Mouse (Mus musculus): ENCODE results near the gene Wnk1. TPM values are rescaled to one million over a fixed set of nuclear protein-coding genes. Genes with fewer than 3 reads are reported as not detected.

Wnk1 gene
- polyA plus RNA-seq, 1 experiment from 2014 or later: 27.5 TPM

DNA sequence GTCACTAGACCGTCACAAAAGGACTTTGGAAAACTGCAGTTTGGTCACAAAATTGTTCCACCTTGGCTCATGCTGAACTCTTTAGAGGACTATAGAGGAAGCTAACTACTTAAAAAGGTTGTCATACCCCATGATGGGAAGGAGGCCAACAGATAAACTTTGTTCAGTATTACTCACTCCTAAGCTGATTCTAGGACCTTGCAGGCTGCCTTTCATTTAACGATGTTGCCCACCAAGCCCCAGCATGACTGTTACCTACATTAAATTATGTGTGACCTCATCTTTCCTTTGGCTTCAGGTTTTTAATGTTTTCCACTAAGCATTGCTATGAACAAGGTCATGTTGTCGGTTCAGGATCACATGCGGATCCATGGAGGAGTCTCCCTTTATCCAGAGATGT, 115.9 kb downstream of the Wnk1 start:
- Histone ChIP-seq H3K9ac (replicated peaks) (no peak overlapping the region), H3K4me1 (ENCODE audit: insufficient read depth) (no peaks in the 10 kb centered on the region; the same call in 1 of the 2 replicates), H3K9me3 (ENCODE audit: low read length) (no peaks in the 10 kb centered on the region), H3K4me3 (ENCODE audit: low read depth, low read length) (no peak overlapping the region), H3K27ac (ENCODE audit: low read depth) (no peak overlapping the region), H3K36me3 (replicated peaks; ENCODE audit: insufficient read depth, low read length) (peaks cover 86% of the 10 kb centered on the region), H3K27me3 (ENCODE audit: insufficient read depth, low read length) (no peaks in the 10 kb centered on the region), H3K4me2 (ENCODE audit: low read depth, low read length) (no peak overlapping the region)
- WGBS (ENCODE audit: insufficient replicate concordance): 93% methylated on average over 4 of the region's 4 CpGs
- DNase-seq (no peak), ATAC-seq (no peak)
- TF ChIP-seq EP300 (IDR thresholded peaks at IDR 0.05; ENCODE audit: low read depth) (no peak), CTCF (IDR thresholded peaks at IDR 0.05; ENCODE audit: low read depth) (no peak)

DNA sequence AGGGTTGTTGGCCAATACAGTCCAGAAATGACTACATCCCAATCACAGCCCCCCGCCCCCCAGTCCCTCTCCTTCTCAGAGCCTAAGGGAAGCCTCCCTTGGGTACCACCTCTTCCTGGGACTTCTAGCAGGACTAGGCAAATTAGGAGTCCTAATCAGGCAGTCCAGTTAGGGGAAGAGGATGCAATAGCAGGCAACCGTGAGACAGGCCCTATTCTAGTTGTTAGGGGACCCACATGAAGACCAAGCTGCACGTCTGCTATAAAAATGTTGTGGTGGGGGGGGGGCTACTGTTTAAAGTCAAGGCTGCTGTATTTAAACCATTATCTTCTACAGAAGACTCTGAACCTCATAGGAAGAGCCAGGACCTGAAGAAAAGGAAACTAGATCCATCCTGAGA, 116.3 kb downstream of the Wnk1 start:
- Histone ChIP-seq H3K9me3 (ENCODE audit: low read length) (no peaks in the 10 kb centered on the region), H3K4me1 (ENCODE audit: insufficient read depth) (no peaks in the 10 kb centered on the region; the same call in 1 of the 2 replicates), H3K36me3 (replicated peaks; ENCODE audit: insufficient read depth, low read length) (peaks cover 86% of the 10 kb centered on the region), H3K4me3 (ENCODE audit: low read depth, low read length) (no peak overlapping the region), H3K4me2 (ENCODE audit: low read depth, low read length) (no peak overlapping the region), H3K27ac (ENCODE audit: low read depth) (no peak overlapping the region), H3K9ac (replicated peaks) (no peak overlapping the region), H3K27me3 (ENCODE audit: insufficient read depth, low read length) (no peaks in the 10 kb centered on the region)
- no peak for DNase-seq
- TF ChIP-seq EP300 (IDR thresholded peaks at IDR 0.05; ENCODE audit: low read depth) (no peak), CTCF (IDR thresholded peaks at IDR 0.05; ENCODE audit: low read depth) (no peak)
- ATAC-seq: no peak
- WGBS (ENCODE audit: insufficient replicate concordance): 79% methylated on average over 3 of the region's 3 CpGs

DNA sequence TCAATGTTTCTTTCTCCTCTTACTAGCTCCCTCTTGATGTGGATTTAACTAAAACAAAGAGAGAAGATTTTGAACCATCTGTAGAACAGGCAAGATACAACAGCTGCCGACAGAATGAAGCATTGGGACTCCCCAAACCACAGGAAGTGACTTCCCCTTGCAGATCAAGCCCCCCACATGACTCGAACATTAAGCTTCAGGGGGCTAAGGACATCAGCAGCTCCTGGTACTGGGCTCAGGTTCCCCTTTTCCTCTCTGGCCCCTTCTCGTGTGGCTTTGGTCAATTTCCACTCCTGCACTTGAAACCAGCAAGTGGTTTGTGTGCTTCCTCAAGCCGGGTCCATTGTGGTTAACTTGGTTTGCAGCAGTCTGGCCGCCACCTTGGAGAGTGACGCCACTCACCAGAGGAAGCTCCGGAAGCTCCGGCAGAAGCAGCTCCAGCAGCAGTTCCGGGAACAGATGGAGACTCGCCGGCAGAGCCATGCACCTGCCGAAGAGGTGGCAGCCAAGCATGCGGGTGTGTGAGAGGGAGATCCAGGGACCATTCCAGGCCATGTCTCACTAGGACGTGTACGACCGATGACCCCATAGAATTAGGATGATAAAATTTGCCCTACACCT, 119.8 kb downstream of the Wnk1 start:
- H3K4me2 ChIP-seq (ENCODE audit: low read depth, low read length): no peak overlapping the region
- H3K27me3 ChIP-seq (ENCODE audit: insufficient read depth, low read length): no peaks in the 10 kb centered on the region
- DNase-seq (peak; percentile 62), ATAC-seq (peak; percentile 47)
- H3K9ac ChIP-seq (replicated peaks): no peak overlapping the region
- H3K4me3 ChIP-seq (ENCODE audit: low read depth, low read length): no peak overlapping the region
- H3K27ac ChIP-seq (ENCODE audit: low read depth): no peak overlapping the region
- H3K36me3 ChIP-seq (replicated peaks; ENCODE audit: insufficient read depth, low read length): peaks cover 65% of the 10 kb centered on the region
- H3K9me3 ChIP-seq (ENCODE audit: low read length): no peaks in the 10 kb centered on the region
- peaks cover 7% of the 10 kb centered on the region for H3K4me1 ChIP-seq (ENCODE audit: insufficient read depth)
- no peak for TF ChIP-seq EP300 (IDR thresholded peaks at IDR 0.05; ENCODE audit: low read depth)
- TF ChIP-seq CTCF (IDR thresholded peaks at IDR 0.05; ENCODE audit: low read depth): no peak
- WGBS (ENCODE audit: insufficient replicate concordance): 46% methylated on average over 16 of the region's 16 CpGs

DNA sequence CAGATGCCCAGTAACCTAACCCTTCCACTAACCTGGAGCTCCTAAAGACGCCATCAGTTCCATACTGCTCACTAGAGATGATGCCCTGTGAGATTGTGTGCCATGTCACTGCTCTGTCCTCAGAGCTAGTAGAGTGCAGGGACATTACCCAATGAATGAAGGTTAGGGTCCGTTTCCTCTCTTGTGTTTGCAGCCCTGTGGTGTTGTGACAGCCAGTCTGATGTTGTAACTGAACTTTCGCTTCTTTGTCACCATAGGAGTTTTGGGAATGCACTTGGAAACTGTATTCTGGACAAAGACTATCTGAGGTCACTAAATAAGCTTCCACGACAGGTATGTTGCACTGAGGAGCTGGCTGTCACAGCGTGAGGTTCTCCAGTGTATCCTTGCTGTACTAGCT, 122.8 kb downstream of the Wnk1 start:
- Histone ChIP-seq H3K27me3 (ENCODE audit: insufficient read depth, low read length) (no peaks in the 10 kb centered on the region), H3K36me3 (replicated peaks; ENCODE audit: insufficient read depth, low read length) (peaks cover 47% of the 10 kb centered on the region), H3K27ac (ENCODE audit: low read depth) (peak overlapping the region; percentile 46), H3K4me2 (ENCODE audit: low read depth, low read length) (0 out of 2 replicates have a peak overlapping the region, but pooled peaks have one; percentile 26), H3K9me3 (ENCODE audit: low read length) (no peaks in the 10 kb centered on the region), H3K4me3 (ENCODE audit: low read depth, low read length) (no peak overlapping the region), H3K4me1 (ENCODE audit: insufficient read depth) (peaks cover 7% of the 10 kb centered on the region), H3K9ac (replicated peaks) (no peak overlapping the region)
- 65% methylated on average over 5 of the region's 5 CpGs for WGBS (ENCODE audit: insufficient replicate concordance)
- ATAC-seq (peak; percentile 85), DNase-seq (no peak)
- no peak for TF ChIP-seq EP300 (IDR thresholded peaks at IDR 0.05; ENCODE audit: low read depth)
- TF ChIP-seq CTCF (IDR thresholded peaks at IDR 0.05; ENCODE audit: low read depth): no peak

DNA sequence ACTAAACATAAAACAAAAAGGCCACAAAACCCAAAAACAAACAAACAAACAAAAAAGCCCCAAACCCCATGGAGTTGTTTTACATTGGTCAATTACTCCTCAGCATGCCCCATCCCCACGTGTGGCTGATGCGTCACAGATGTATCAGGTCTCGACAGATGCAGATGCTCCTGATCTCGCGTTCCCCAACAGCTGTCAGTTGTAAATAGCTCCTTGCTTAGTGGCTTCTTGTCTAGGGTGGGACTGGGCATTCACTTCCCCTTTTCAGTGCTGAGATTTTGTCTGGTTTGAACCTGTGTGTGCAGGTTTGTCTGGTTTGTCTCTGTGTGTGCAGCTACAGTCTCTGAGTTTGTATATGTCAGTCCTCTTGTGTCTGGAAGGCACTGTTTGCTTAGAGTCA, 126.4 kb downstream of the Wnk1 start:
- Histone ChIP-seq H3K4me1 (ENCODE audit: insufficient read depth) (peaks cover 7% of the 10 kb centered on the region), H3K4me2 (ENCODE audit: low read depth, low read length) (no peak overlapping the region), H3K36me3 (replicated peaks; ENCODE audit: insufficient read depth, low read length) (peaks cover 22% of the 10 kb centered on the region), H3K9ac (replicated peaks) (no peak overlapping the region), H3K27ac (ENCODE audit: low read depth) (no peak overlapping the region), H3K27me3 (ENCODE audit: insufficient read depth, low read length) (no peaks in the 10 kb centered on the region), H3K9me3 (ENCODE audit: low read length) (no peaks in the 10 kb centered on the region), H3K4me3 (ENCODE audit: low read depth, low read length) (no peak overlapping the region)
- TF ChIP-seq CTCF (IDR thresholded peaks at IDR 0.05; ENCODE audit: low read depth) (no peak), EP300 (IDR thresholded peaks at IDR 0.05; ENCODE audit: low read depth) (no peak)
- DNase-seq: no peak
- WGBS (ENCODE audit: insufficient replicate concordance): 63% methylated on average over 5 of the region's 5 CpGs
- ATAC-seq: no peak

DNA sequence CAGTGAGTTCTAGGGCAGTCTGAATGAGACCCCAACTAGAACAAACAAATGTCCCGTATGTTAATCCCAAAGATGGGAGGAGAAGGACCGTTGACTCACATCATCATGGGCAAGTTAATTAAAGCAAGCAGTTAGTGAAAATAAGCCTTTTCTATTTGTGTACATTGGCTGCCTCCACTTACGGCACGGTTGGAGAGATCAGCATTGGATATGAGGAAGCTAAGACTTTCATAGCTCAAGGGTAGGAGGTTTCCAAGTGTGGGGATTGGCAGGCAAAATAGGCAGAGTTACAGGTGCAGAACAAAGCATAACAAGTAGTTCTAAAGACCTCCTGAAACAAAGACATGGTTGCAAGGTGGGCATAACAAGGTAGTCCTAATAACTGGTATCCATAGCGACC, 133.0 kb downstream of the Wnk1 start:
- TF ChIP-seq CTCF (IDR thresholded peaks at IDR 0.05; ENCODE audit: low read depth) (no peak), EP300 (IDR thresholded peaks at IDR 0.05; ENCODE audit: low read depth) (no peak)
- WGBS (ENCODE audit: insufficient replicate concordance): 84% methylated on average over 5 of the region's 5 CpGs
- Histone ChIP-seq H3K4me2 (ENCODE audit: low read depth, low read length) (no peak overlapping the region), H3K9ac (replicated peaks) (no peak overlapping the region), H3K36me3 (replicated peaks; ENCODE audit: insufficient read depth, low read length) (0 out of 2 replicates have a peak, but pooled peaks cover 2% of the 10 kb centered on the region), H3K4me3 (ENCODE audit: low read depth, low read length) (no peak overlapping the region), H3K27ac (ENCODE audit: low read depth) (no peak overlapping the region), H3K9me3 (ENCODE audit: low read length) (no peaks in the 10 kb centered on the region), H3K4me1 (ENCODE audit: insufficient read depth) (peaks cover 4% of the 10 kb centered on the region), H3K27me3 (ENCODE audit: insufficient read depth, low read length) (no peaks in the 10 kb centered on the region)
- ATAC-seq (no peak), DNase-seq (no peak)
